Mouse (Mus musculus): ENCODE data around the gene Vmn1r222. TPM values are rescaled to one million over a fixed set of nuclear protein-coding genes. Genes with fewer than 3 reads are reported as not detected.
"Not testable (repeated sequence)": the region's sequence is repeated elsewhere in the genome, so short reads cannot be mapped to it uniquely, and the experiment has no call there.

Gene Vmn1r222
- polyA plus RNA-seq, 1 experiment from 2014 or later, result not detected

- Histone ChIP-seq H3K4me3 (ENCODE audit: low read depth, low read length) (no peak overlapping the region), H3K9me3 (ENCODE audit: control insufficient read depth, low read length) (no peaks in the 10 kb centered on the region), H3K27me3 (ENCODE audit: control insufficient read depth, insufficient read depth, low read length) (no peaks in the 10 kb centered on the region), H3K4me2 (ENCODE audit: low read depth) (no peak overlapping the region), H3K4me1 (ENCODE audit: control insufficient read depth, insufficient read depth, low read length) (no peaks in the 10 kb centered on the region), H3K27ac (ENCODE audit: low read depth, low read length) (no peak overlapping the region), H3K9ac (ENCODE audit: low read length) (no peak overlapping the region), H3K36me3 (ENCODE audit: control insufficient read depth, insufficient read depth, low read length) (no peaks in the 10 kb centered on the region)
- DNase-seq (ENCODE audit: low spot score), result no peak
- WGBS, result 90% methylated on average over 2 of the region's 2 CpGs
- no peak for ATAC-seq (ENCODE audit: insufficient read depth, low FRiP score, low TSS enrichment)
Observed at GRCm38 (mm10) chr13:23258546-23259048, 22.9 kb upstream of the Vmn1r222 start.

- not testable (repeated sequence) for H3K27me3 ChIP-seq (ENCODE audit: control insufficient read depth, insufficient read depth, low read length); H3K9ac ChIP-seq (ENCODE audit: low read length)
- 76% methylated on average over 1 of the region's 1 CpGs for whole genome bisulfite sequencing
Observed at GRCm38 (mm10) chr13:23246834-23247233, 11.1 kb upstream of the Vmn1r222 start, which contains the start of gene Vmn1r223. Gene Vmn1r223, plus strand, starts transcription at chr13:23247134.

GRCm38 (mm10) chr13:23213827-23214226 is 21.9 kb downstream of the Vmn1r222 start, which contains the start of gene Vmn1r221:
Gene Vmn1r221, plus strand, starts transcription at chr13:23214127.
- not testable (repeated sequence) for H3K9ac ChIP-seq (ENCODE audit: low read length); H3K4me3 ChIP-seq (ENCODE audit: low read depth, low read length); H3K4me1 ChIP-seq (ENCODE audit: control insufficient read depth, insufficient read depth, low read length); DNase-seq (ENCODE audit: low spot score); H3K4me2 ChIP-seq (ENCODE audit: low read depth); H3K9me3 ChIP-seq (ENCODE audit: control insufficient read depth, low read length); H3K27ac ChIP-seq (ENCODE audit: low read depth, low read length); H3K36me3 ChIP-seq (ENCODE audit: control insufficient read depth, insufficient read depth, low read length); H3K27me3 ChIP-seq (ENCODE audit: control insufficient read depth, insufficient read depth, low read length); ATAC-seq (ENCODE audit: insufficient read depth, low FRiP score, low TSS enrichment)
- WGBS, result 96% methylated on average over 2 of the region's 2 CpGs

More at GRCm38 (mm10) chr13:23246834-23247233, 11.1 kb upstream of the Vmn1r222 start, which contains the start of gene Vmn1r223:
- H3K36me3 ChIP-seq (ENCODE audit: control insufficient read depth, insufficient read depth, low read length); ATAC-seq (ENCODE audit: insufficient read depth, low FRiP score, low TSS enrichment); H3K4me3 ChIP-seq (ENCODE audit: low read depth, low read length); H3K9me3 ChIP-seq (ENCODE audit: control insufficient read depth, low read length); DNase-seq (ENCODE audit: low spot score); H3K4me1 ChIP-seq (ENCODE audit: control insufficient read depth, insufficient read depth, low read length); H3K4me2 ChIP-seq (ENCODE audit: low read depth); H3K27ac ChIP-seq (ENCODE audit: low read depth, low read length): not testable (repeated sequence)

GRCm38 (mm10) chr13:23203885-23204284 is 31.9 kb downstream of the Vmn1r222 start:
- not testable (repeated sequence) for ATAC-seq (ENCODE audit: insufficient read depth, low FRiP score, low TSS enrichment)

GRCm38 (mm10) chr13:23187875-23188274 is 47.9 kb downstream of the Vmn1r222 start, which contains the start of gene Vmn1r220:
Gene Vmn1r220, minus strand, starts transcription at chr13:23187975.
- H3K9me3 ChIP-seq (ENCODE audit: control insufficient read depth, low read length), result no peaks in the 10 kb centered on the region
- H3K27me3 ChIP-seq (ENCODE audit: control insufficient read depth, insufficient read depth, low read length), result no peaks in the 10 kb centered on the region
- H3K4me2 ChIP-seq (ENCODE audit: low read depth), result no peak within 1 kb of the TSS
- H3K27ac ChIP-seq (ENCODE audit: low read depth, low read length), result no peak within 1 kb of the TSS
- no peaks in the 10 kb centered on the region for H3K36me3 ChIP-seq (ENCODE audit: control insufficient read depth, insufficient read depth, low read length)
- 89% methylated on average over 2 of the region's 2 CpGs for WGBS
- H3K9ac ChIP-seq (ENCODE audit: low read length), result no peak within 1 kb of the TSS
- ATAC-seq (ENCODE audit: insufficient read depth, low FRiP score, low TSS enrichment) (no peak), DNase-seq (ENCODE audit: low spot score) (no peak)
- no peaks in the 10 kb centered on the region for H3K4me1 ChIP-seq (ENCODE audit: control insufficient read depth, insufficient read depth, low read length)
- H3K4me3 ChIP-seq (ENCODE audit: low read depth, low read length), result no peak within 1 kb of the TSS

More at GRCm38 (mm10) chr13:23203885-23204284, 31.9 kb downstream of the Vmn1r222 start:
- WGBS, result 83% methylated on average over 1 of the region's 1 CpGs
- H3K9ac ChIP-seq (ENCODE audit: low read length); H3K27me3 ChIP-seq (ENCODE audit: control insufficient read depth, insufficient read depth, low read length); DNase-seq (ENCODE audit: low spot score); H3K36me3 ChIP-seq (ENCODE audit: control insufficient read depth, insufficient read depth, low read length); H3K27ac ChIP-seq (ENCODE audit: low read depth, low read length); H3K4me2 ChIP-seq (ENCODE audit: low read depth); H3K4me3 ChIP-seq (ENCODE audit: low read depth, low read length); H3K9me3 ChIP-seq (ENCODE audit: control insufficient read depth, low read length); H3K4me1 ChIP-seq (ENCODE audit: control insufficient read depth, insufficient read depth, low read length): not testable (repeated sequence)

Other genes with a start within 250 kb of the Vmn1r222 start
- gene Vmn1r213, start 228.3 kb downstream of the Vmn1r222 start, polyA plus RNA-seq (2014; fragmentation: Nextera tagmentation; extraction: Ambion mirVana), result not detected in 2 replicates
- not detected in 2 replicates for gene Vmn1r214, start 205.5 kb downstream of the Vmn1r222 start, polyA plus RNA-seq (2014; fragmentation: Nextera tagmentation; extraction: Ambion mirVana)
- gene Vmn1r215, start 167.9 kb downstream of the Vmn1r222 start, polyA plus RNA-seq (2014; fragmentation: Nextera tagmentation; extraction: Ambion mirVana), result not detected in 2 replicates
- not detected in 2 replicates for gene Vmn1r217, start 117.7 kb downstream of the Vmn1r222 start, polyA plus RNA-seq (2014; fragmentation: Nextera tagmentation; extraction: Ambion mirVana)
- gene Vmn1r218, start 102.8 kb downstream of the Vmn1r222 start, polyA plus RNA-seq (2014; fragmentation: Nextera tagmentation; extraction: Ambion mirVana), result not detected in 2 replicates
- gene Vmn1r219, start 76.6 kb downstream of the Vmn1r222 start, polyA plus RNA-seq (2014; fragmentation: Nextera tagmentation; extraction: Ambion mirVana), result not detected in 2 replicates
- gene Vmn1r220, start 48.0 kb downstream of the Vmn1r222 start, polyA plus RNA-seq (2014; fragmentation: Nextera tagmentation; extraction: Ambion mirVana), result not detected in 2 replicates
- not detected in 2 replicates for gene Vmn1r221, start 21.8 kb downstream of the Vmn1r222 start, polyA plus RNA-seq (2014; fragmentation: Nextera tagmentation; extraction: Ambion mirVana)
- not detected in 2 replicates for gene Vmn1r223, start 11.2 kb upstream of the Vmn1r222 start, polyA plus RNA-seq (2014; fragmentation: Nextera tagmentation; extraction: Ambion mirVana)
- gene Zfp322a, start 133.3 kb upstream of the Vmn1r222 start, polyA plus RNA-seq (2014; fragmentation: Nextera tagmentation; extraction: Ambion mirVana), result 62.0 and 62.7 TPM in 2 replicates
- 13.3 and 13.7 TPM in 2 replicates for gene Abt1, start 187.9 kb upstream of the Vmn1r222 start, polyA plus RNA-seq (2014; fragmentation: Nextera tagmentation; extraction: Ambion mirVana)
- gene Btn1a1, start 230.0 kb upstream of the Vmn1r222 start, polyA plus RNA-seq (2014; fragmentation: Nextera tagmentation; extraction: Ambion mirVana), result 0.16 TPM in 1 of 2 replicates, not detected in the other